ENCODE assay signal across 17 mouse cellular contexts in the genomic region with DNA sequence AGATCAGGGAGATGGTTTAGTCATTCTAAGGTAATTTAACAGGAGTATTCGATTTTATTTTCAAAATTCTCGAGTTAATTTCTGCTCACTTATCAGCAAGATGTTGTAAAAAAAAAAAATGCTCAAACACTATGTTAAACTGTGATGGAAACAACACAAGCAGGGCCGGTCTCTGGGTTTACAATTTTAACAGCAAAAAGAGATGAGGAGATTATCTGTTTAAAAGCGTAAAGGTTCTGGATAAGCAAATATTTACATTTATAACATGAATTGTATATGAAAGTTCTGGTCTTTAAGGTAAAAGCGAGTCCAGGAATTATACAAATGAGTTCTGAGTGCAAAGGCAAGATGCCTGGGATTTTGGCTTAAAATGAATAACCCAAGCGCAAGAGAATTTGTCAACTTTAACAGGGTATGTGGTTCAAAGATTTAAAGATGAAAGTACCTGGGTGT. TPM values are rescaled to one million over a fixed set of nuclear protein-coding genes. Genes with fewer than 3 reads are reported as not detected.
DNase-seq lines count a peak whose midpoint lies in the region; ATAC-seq and TF ChIP-seq lines count a peak whose summit lies in the region.
"Had no signal": no experiment of that assay in that cellular context is flagged by ENCODE, and none has a peak within 500 bp of the region (broad histone marks: within the 10 kb centered on the region; RNA-seq: fewer than 3 reads in every experiment).

No protein-coding gene starts in this region.

- 5% methylated on average over 6 of the region's 6 CpGs for WGBS in forebrain, embryonic 10.5 days
- 8% methylated on average over 6 of the region's 6 CpGs for WGBS in forebrain, embryonic 16.5 days
- 5% methylated on average over 6 of the region's 6 CpGs for WGBS in midbrain, embryonic 10.5 days
- 6% methylated on average over 6 of the region's 6 CpGs for WGBS in midbrain, postnatal 0 days
- 7% methylated on average over 6 of the region's 6 CpGs for WGBS in midbrain, embryonic 14.5 days

- H3K4me1 ChIP-seq in forebrain, embryonic 10.5 days = peaks cover 54% of the 10 kb centered on the region
- H3K4me1 ChIP-seq in forebrain, embryonic 16.5 days (replicated peaks; ENCODE audit: control insufficient read depth, insufficient read depth, low read length) = peaks cover 21% of the 10 kb centered on the region
- H3K4me1 ChIP-seq in midbrain, embryonic 10.5 days = peaks cover 49% of the 10 kb centered on the region
- 0 out of 2 replicates have a peak, but pooled peaks cover 3% of the 10 kb centered on the region for H3K4me1 ChIP-seq in midbrain, postnatal 0 days (ENCODE audit: insufficient read depth, low read length)
- H3K4me1 ChIP-seq in embryonic fibroblast, embryonic 13.5 days (ENCODE audit: control insufficient read depth, insufficient read depth, low read length) = no peaks in the 10 kb centered on the region; the same call in 1 of the 2 replicates
- peaks cover 10% of the 10 kb centered on the region for H3K4me1 ChIP-seq in midbrain, embryonic 14.5 days (ENCODE audit: control insufficient read depth, insufficient read depth, low read length)

- no peak for DNase-seq in forebrain, embryonic 10.5 days (ENCODE audit: extremely low spot score, low spot score)
- no peak for DNase-seq in midbrain, embryonic 10.5 days (ENCODE audit: low spot score)
- DNase-seq in midbrain, postnatal 0 days (ENCODE audit: low spot score) = no peak
- DNase-seq in midbrain, embryonic 14.5 days = peak; percentile 57
- no peak for DNase-seq in urinary bladder, postnatal 36 days (ENCODE audit: low spot score in 2 of 2)
- DNase-seq: adrenal gland, postnatal 10 days; gastrocnemius, adult 2 months; liver; lung, adult 2 months; thymus, postnatal 25 days had no signal

- no peaks in the 10 kb centered on the region for H3K9me3 ChIP-seq in forebrain, embryonic 10.5 days
- H3K9me3 ChIP-seq in forebrain, embryonic 16.5 days (ENCODE audit: control insufficient read depth, low read length) = no peaks in the 10 kb centered on the region
- no peaks in the 10 kb centered on the region for H3K9me3 ChIP-seq in midbrain, embryonic 10.5 days (replicated peaks)
- H3K9me3 ChIP-seq in midbrain, postnatal 0 days (ENCODE audit: low read length) = no peaks in the 10 kb centered on the region
- H3K9me3 ChIP-seq in midbrain, embryonic 14.5 days (ENCODE audit: control insufficient read depth, low read length) = no peaks in the 10 kb centered on the region
- H3K9me3 ChIP-seq: heart, embryonic 10.5 days had no signal

- peak overlapping the region; percentile 65 for H3K4me3 ChIP-seq in forebrain, embryonic 10.5 days
- H3K4me3 ChIP-seq in forebrain, embryonic 16.5 days (replicated peaks; ENCODE audit: low read length) = no peak overlapping the region
- H3K4me3 ChIP-seq in midbrain, embryonic 10.5 days = peak overlapping the region; percentile 66
- H3K4me3 ChIP-seq in midbrain, postnatal 0 days (ENCODE audit: low read depth, low read length) = no peak overlapping the region
- H3K4me3 ChIP-seq in embryonic fibroblast, embryonic 13.5 days (ENCODE audit: insufficient read depth, low read length) = peak overlapping the region; percentile 24
- no peak overlapping the region for H3K4me3 ChIP-seq in midbrain, embryonic 14.5 days (replicated peaks; ENCODE audit: low read depth, low read length)
- H3K4me3 ChIP-seq: gastrocnemius, adult 2 months; heart, embryonic 10.5 days; layer of hippocampus, adult 2 months had no signal

- H3K36me3 ChIP-seq in forebrain, embryonic 10.5 days (replicated peaks) = no peaks in the 10 kb centered on the region
- H3K36me3 ChIP-seq in forebrain, embryonic 16.5 days (ENCODE audit: control insufficient read depth, insufficient read depth) = no peaks in the 10 kb centered on the region
- no peaks in the 10 kb centered on the region for H3K36me3 ChIP-seq in midbrain, embryonic 10.5 days
- H3K36me3 ChIP-seq in midbrain, postnatal 0 days (ENCODE audit: insufficient read depth, low read length) = no peaks in the 10 kb centered on the region
- H3K36me3 ChIP-seq in midbrain, embryonic 14.5 days (ENCODE audit: control insufficient read depth, insufficient read depth, low read length) = no peaks in the 10 kb centered on the region
- H3K36me3 ChIP-seq: heart, embryonic 10.5 days had no signal

- no peak for TF ChIP-seq POLR2A in embryonic fibroblast, embryonic 13.5 days (IDR thresholded peaks at IDR 0.05; ENCODE audit: low read depth, low read length)

- no peak overlapping the region for H3K9ac ChIP-seq in forebrain, embryonic 16.5 days (replicated peaks; ENCODE audit: low read depth, low read length)
- no peak overlapping the region for H3K9ac ChIP-seq in midbrain, postnatal 0 days (replicated peaks; ENCODE audit: low read length, poor library complexity, severe bottlenecking)
- no peak overlapping the region for H3K9ac ChIP-seq in midbrain, embryonic 14.5 days (replicated peaks; ENCODE audit: low read length)

- TF ChIP-seq CTCF in midbrain, postnatal 0 days (IDR thresholded peaks at IDR 0.05) = no peak
- no peak for TF ChIP-seq CTCF in embryonic fibroblast, embryonic 13.5 days (IDR thresholded peaks at IDR 0.05; ENCODE audit: borderline replicate concordance, insufficient read depth, low read length)

- peaks cover 100% of the 10 kb centered on the region for H3K27me3 ChIP-seq in forebrain, embryonic 10.5 days (ENCODE audit: poor library complexity, severe bottlenecking)
- peaks cover 71% of the 10 kb centered on the region for H3K27me3 ChIP-seq in forebrain, embryonic 16.5 days (replicated peaks; ENCODE audit: control insufficient read depth, insufficient read depth, low read length)
- peaks cover 100% of the 10 kb centered on the region for H3K27me3 ChIP-seq in midbrain, embryonic 10.5 days (ENCODE audit: low read depth, poor library complexity, severe bottlenecking)
- peaks cover 70% of the 10 kb centered on the region for H3K27me3 ChIP-seq in midbrain, postnatal 0 days (ENCODE audit: insufficient read depth, low read length)
- peaks cover 84% of the 10 kb centered on the region for H3K27me3 ChIP-seq in midbrain, embryonic 14.5 days (ENCODE audit: control insufficient read depth, insufficient read depth, low read length)

- H3K27ac ChIP-seq in forebrain, embryonic 10.5 days = peak overlapping the region; percentile 76
- H3K27ac ChIP-seq in forebrain, embryonic 16.5 days (ENCODE audit: low read length) = no peak overlapping the region
- H3K27ac ChIP-seq in midbrain, embryonic 10.5 days (replicated peaks) = no peak overlapping the region
- no peak overlapping the region for H3K27ac ChIP-seq in midbrain, postnatal 0 days (ENCODE audit: low read depth, low read length)
- H3K27ac ChIP-seq in embryonic fibroblast, embryonic 13.5 days (ENCODE audit: insufficient read depth, low read length) = no peak overlapping the region
- H3K27ac ChIP-seq in midbrain, embryonic 14.5 days (replicated peaks; ENCODE audit: low read depth, low read length) = no peak overlapping the region
- H3K27ac ChIP-seq: gastrocnemius, adult 2 months; heart, embryonic 10.5 days; layer of hippocampus, adult 2 months had no signal

- H3K4me2 ChIP-seq in forebrain, embryonic 16.5 days (ENCODE audit: low read length) = no peak overlapping the region
- no peak overlapping the region for H3K4me2 ChIP-seq in midbrain, postnatal 0 days (ENCODE audit: low read depth, low read length, poor library complexity, severe bottlenecking)
- no peak overlapping the region for H3K4me2 ChIP-seq in midbrain, embryonic 14.5 days (ENCODE audit: low read length)

- ATAC-seq in forebrain, embryonic 16.5 days = no peak
- ATAC-seq in midbrain, postnatal 0 days (ENCODE audit: low FRiP score) = no peak
- ATAC-seq in midbrain, embryonic 14.5 days (ENCODE audit: low FRiP score, low TSS enrichment) = no peak
- ATAC-seq in megakaryocyte, adult 5-6 weeks (ENCODE audit: poor library complexity, severe bottlenecking) = no peak
- ATAC-seq: intestine, embryonic 16.5 days had no signal

RNA-seq across cellular contexts. Expression of a gene that starts 3.0 kb away (rescaled TPM):
- 2.9 and 3.1 TPM in 2 replicates for polyA plus RNA-seq in forebrain, embryonic 10.5 days (2016; fragmentation: Nextera tagmentation; extraction: Ambion mirVana)
- polyA plus RNA-seq in forebrain, embryonic 16.5 days (2015; fragmentation: Nextera tagmentation; extraction: Ambion mirVana) = 0.46 and 0.50 TPM in 2 replicates
- polyA plus RNA-seq in midbrain, embryonic 10.5 days (2016; fragmentation: Nextera tagmentation; extraction: Ambion mirVana) = 3.4 and 3.7 TPM in 2 replicates
- 2.4 and 2.5 TPM in 2 replicates for total RNA-seq in midbrain, postnatal 0 days (2014; rRNA removed)
- polyA plus RNA-seq in midbrain, postnatal 0 days (2015; fragmentation: Nextera tagmentation; extraction: Ambion mirVana) = 0.59 and 0.74 TPM in 2 replicates
- polyA plus RNA-seq in embryonic fibroblast, embryonic 13.5 days (2011; ENCODE audit: insufficient read length, low read depth, missing spikeins) = 5.9 and 6.3 TPM in 2 replicates
- 0.12 and 0.54 TPM in 2 replicates for polyA plus RNA-seq in midbrain, embryonic 14.5 days (2014; fragmentation: Nextera tagmentation; extraction: Ambion mirVana)
- not detected in 2 replicates for total RNA-seq in megakaryocyte, adult 5-6 weeks (2015)
- not detected in 2 replicates for total RNA-seq in megakaryocyte, adult 5-6 weeks (2017)
- total RNA-seq: megakaryocyte progenitor cell, adult 5-6 weeks had no signal
- polyA plus RNA-seq: intestine, embryonic 16.5 days had no signal

RNA-seq across cellular contexts. Expression of a gene that starts 40.2 kb away (rescaled TPM):
- 756 and 758 TPM in 2 replicates for polyA plus RNA-seq in forebrain, embryonic 10.5 days (2016; fragmentation: Nextera tagmentation; extraction: Ambion mirVana)
- polyA plus RNA-seq in forebrain, embryonic 16.5 days (2015; fragmentation: Nextera tagmentation; extraction: Ambion mirVana) = 536 and 561 TPM in 2 replicates
- polyA plus RNA-seq in midbrain, embryonic 10.5 days (2016; fragmentation: Nextera tagmentation; extraction: Ambion mirVana) = 640 and 750 TPM in 2 replicates
- total RNA-seq in midbrain, postnatal 0 days (2014; rRNA removed) = 269 and 303 TPM in 2 replicates
- polyA plus RNA-seq in midbrain, postnatal 0 days (2015; fragmentation: Nextera tagmentation; extraction: Ambion mirVana) = 441 and 472 TPM in 2 replicates
- polyA plus RNA-seq in embryonic fibroblast, embryonic 13.5 days (2011; ENCODE audit: insufficient read length, low read depth, missing spikeins) = 715 and 807 TPM in 2 replicates
- 568 and 574 TPM in 2 replicates for polyA plus RNA-seq in midbrain, embryonic 14.5 days (2014; fragmentation: Nextera tagmentation; extraction: Ambion mirVana)
- 843 and 873 TPM in 2 replicates for total RNA-seq in megakaryocyte, adult 5-6 weeks (2015)
- total RNA-seq in megakaryocyte, adult 5-6 weeks (2017) = 1,331 and 1,501 TPM in 2 replicates

Comparison
In these comparisons a context has a peak if more than half of its experiments do, and no peak if none do; other contexts are left out.
1. H3K4me3 ChIP-seq: peak in forebrain, embryonic 10.5 days (single experiment), midbrain, embryonic 10.5 days (single experiment) and embryonic fibroblast, embryonic 13.5 days (single experiment); none in forebrain, embryonic 16.5 days (single experiment), midbrain, postnatal 0 days (single experiment) and midbrain, embryonic 14.5 days (single experiment).